Mouse (Mus musculus) left cerebral cortex, postnatal 10 days (tissue): ENCODE data around the gene Arhgap25. TPM values are rescaled to one million over a fixed set of nuclear protein-coding genes. Genes with fewer than 3 reads are reported as not detected.
"Not testable (repeated sequence)": the region's sequence is repeated elsewhere in the genome, so short reads cannot be mapped to it uniquely, and the experiment has no call there.

Experiments used
- DNase-seq, 2 experiments: peaks; one replicate each; pipeline ENCODE4 v3.0.0; 2021 to 2022; ENCODE audit warnings: low spot score in 2 of 2, mixed read lengths in 1 of 2; ENCODE audit errors: extremely low spot score in 1 of 2
- intact Hi-C: fragments of 180-260 bp; cut with DNase I; formaldehyde crosslinking; loops from one replicate; pipeline ENCODE4 v1.15.1; 2025
- total RNA-seq, 2 experiments: library from RNA; stranded (reverse); gene quantifications; 2 replicates each; pipeline ENCODE4 v1.2.3; 2021

Gene Arhgap25
- total RNA-seq, 2 experiments from 2014 or later = 6.1 to 6.4 TPM

GRCm38 (mm10) chr6:87479291-87479999 lies 53.6 kb downstream of the Arhgap25 start:
- intact Hi-C loops = no loop called here
- no peak for DNase-seq

- no peak for DNase-seq
- intact Hi-C loops = no loop called here
Measured at GRCm38 (mm10) chr6:87478847-87479246, 54.2 kb downstream of the Arhgap25 start.

GRCm38 (mm10) chr6:87475223-87475622 lies 57.8 kb downstream of the Arhgap25 start:
- intact Hi-C loops = no loop called here
- no peak for DNase-seq

GRCm38 (mm10) chr6:87470098-87470497 lies 63.0 kb downstream of the Arhgap25 start:
- intact Hi-C loops, DNase-seq: not testable (repeated sequence)

- intact Hi-C loops = loop anchor here (5.0 kb wide), 1 partner anchor 44 kb away; no protein-coding TSS in a partner anchor
- DNase-seq = no peak
Measured at GRCm38 (mm10) chr6:87468372-87468771, 64.7 kb downstream of the Arhgap25 start.

- no peak for DNase-seq
Measured at GRCm38 (mm10) chr6:87467373-87467772, 65.7 kb downstream of the Arhgap25 start.

GRCm38 (mm10) chr6:87466221-87466620 lies 66.8 kb downstream of the Arhgap25 start:
- intact Hi-C loops = loop anchor here (5.0 kb wide), 1 partner anchor 46 kb away; no protein-coding TSS in a partner anchor
- peak in 1 of 2 experiments; percentile 70 for DNase-seq

More at GRCm38 (mm10) chr6:87467373-87467772, 65.7 kb downstream of the Arhgap25 start:
- intact Hi-C loops = loop anchor here (5.0 kb wide), 1 partner anchor 45 kb away; no protein-coding TSS in a partner anchor

GRCm38 (mm10) chr6:87455507-87455906 lies 77.6 kb downstream of the Arhgap25 start:
- intact Hi-C loops = no loop called here
- DNase-seq = no peak

- intact Hi-C loops = no loop called here
- no peak for DNase-seq
Measured at GRCm38 (mm10) chr6:87451771-87452170, 81.3 kb downstream of the Arhgap25 start.

GRCm38 (mm10) chr6:87451016-87451415 lies 82.0 kb downstream of the Arhgap25 start:
- intact Hi-C loops = no loop called here
- DNase-seq = peak in 1 of 2 experiments; percentile 37

- no peak for DNase-seq
- intact Hi-C loops = loop anchor here (5.0 kb wide), 1 partner anchor 52 kb away; no protein-coding TSS in a partner anchor
Measured at GRCm38 (mm10) chr6:87449534-87449933, 83.5 kb downstream of the Arhgap25 start.

GRCm38 (mm10) chr6:87447217-87447616 lies 85.8 kb downstream of the Arhgap25 start:
- intact Hi-C loops = loop anchor here (5.0 kb wide), 1 partner anchor 50 kb away; no protein-coding TSS in a partner anchor
- no peak for DNase-seq

GRCm38 (mm10) chr6:87445222-87445621 lies 87.8 kb downstream of the Arhgap25 start:
- no peak for DNase-seq
- intact Hi-C loops = loop anchor here (5.0 kb wide), 1 partner anchor 48 kb away; no protein-coding TSS in a partner anchor

GRCm38 (mm10) chr6:87443253-87443652 lies 89.8 kb downstream of the Arhgap25 start:
- intact Hi-C loops = no loop called here

GRCm38 (mm10) chr6:87436745-87437144 lies 96.3 kb downstream of the Arhgap25 start:
- intact Hi-C loops = no loop called here

More at GRCm38 (mm10) chr6:87443253-87443652, 89.8 kb downstream of the Arhgap25 start:
- DNase-seq = no peak

GRCm38 (mm10) chr6:87435791-87436190 lies 97.3 kb downstream of the Arhgap25 start:
- no peak for DNase-seq
- intact Hi-C loops = no loop called here

More at GRCm38 (mm10) chr6:87436745-87437144, 96.3 kb downstream of the Arhgap25 start:
- no peak for DNase-seq

- intact Hi-C loops = no loop called here
- DNase-seq = no peak
Measured at GRCm38 (mm10) chr6:87428487-87429044, 104.5 kb downstream of the Arhgap25 start, which contains the start of gene Bmp10. Gene Bmp10 (plus strand): TSS chr6:87428994.

- DNase-seq = no peak
- intact Hi-C loops = no loop called here
Measured at GRCm38 (mm10) chr6:87427616-87428015, 105.4 kb downstream of the Arhgap25 start.

- intact Hi-C loops = no loop called here
Measured at GRCm38 (mm10) chr6:87426954-87427353, 106.1 kb downstream of the Arhgap25 start.

More at GRCm38 (mm10) chr6:87426954-87427353, 106.1 kb downstream of the Arhgap25 start:
- no peak for DNase-seq
